Mouse (Mus musculus): Measurements from ENCODE around the gene Smg9.

- no peak for TF ChIP-seq CTCF (conservative IDR thresholded peaks at IDR 0.05; ENCODE audit: insufficient read depth, insufficient read length, low read depth, low read length)
- TF ChIP-seq POLR2A (IDR thresholded peaks at IDR 0.05; ENCODE audit: low read depth, low read length), result no peak
These were observed 29.5 kb upstream of the Smg9 start, which contains the start of gene Kcnn4 for GRCm38 (mm10) chr7:24369731-24370541.
